Mouse (Mus musculus) lung, postnatal 14 days (tissue): ENCODE results near the gene Rbfox3.

Experiments
- DNase-seq: peaks from one replicate; pipeline ENCODE4 v3.0.0; 2021

Rbfox3 gene

GRCm38 (mm10) chr11:118878605-118879245 is 32.7 kb downstream of the Rbfox3 start:
- no peak for DNase-seq

GRCm38 (mm10) chr11:118875243-118875897 is 36.0 kb downstream of the Rbfox3 start:
- DNase-seq = no peak

- DNase-seq = no peak
Measured at GRCm38 (mm10) chr11:118874487-118875095, 36.8 kb downstream of the Rbfox3 start.

- DNase-seq = no peak
Measured at GRCm38 (mm10) chr11:118874022-118874421, 37.4 kb downstream of the Rbfox3 start.

GRCm38 (mm10) chr11:118871527-118871926 is 39.9 kb downstream of the Rbfox3 start:
- DNase-seq = no peak

GRCm38 (mm10) chr11:118863360-118863759 is 48.0 kb downstream of the Rbfox3 start:
- no peak for DNase-seq

GRCm38 (mm10) chr11:118861801-118862431 is 49.5 kb downstream of the Rbfox3 start:
- no peak for DNase-seq

GRCm38 (mm10) chr11:118861246-118861645 is 50.2 kb downstream of the Rbfox3 start:
- no peak for DNase-seq

- no peak for DNase-seq
Measured at GRCm38 (mm10) chr11:118860812-118861211, 50.6 kb downstream of the Rbfox3 start.

GRCm38 (mm10) chr11:118859839-118860238 is 51.6 kb downstream of the Rbfox3 start:
- DNase-seq = no peak

GRCm38 (mm10) chr11:118858305-118858704 is 53.1 kb downstream of the Rbfox3 start:
- DNase-seq = no peak

- no peak for DNase-seq
Measured at GRCm38 (mm10) chr11:118851391-118851790, 60.0 kb downstream of the Rbfox3 start.

GRCm38 (mm10) chr11:118847986-118848385 is 63.4 kb downstream of the Rbfox3 start:
- DNase-seq = no peak

GRCm38 (mm10) chr11:118840992-118841391 is 70.4 kb downstream of the Rbfox3 start:
- DNase-seq = no peak

- DNase-seq = no peak
Measured at GRCm38 (mm10) chr11:118838167-118838566, 73.2 kb downstream of the Rbfox3 start.

GRCm38 (mm10) chr11:118836889-118837288 is 74.5 kb downstream of the Rbfox3 start:
- no peak for DNase-seq

- DNase-seq = no peak
Measured at GRCm38 (mm10) chr11:118832793-118833481, 78.5 kb downstream of the Rbfox3 start.

- DNase-seq = no peak
Measured at GRCm38 (mm10) chr11:118831730-118832129, 79.7 kb downstream of the Rbfox3 start.

- no peak for DNase-seq
Measured at GRCm38 (mm10) chr11:118825280-118826094, 85.9 kb downstream of the Rbfox3 start.

- DNase-seq = peak; percentile 1
Measured at GRCm38 (mm10) chr11:118821353-118821752, 90.0 kb downstream of the Rbfox3 start.

GRCm38 (mm10) chr11:118818528-118818927 is 92.9 kb downstream of the Rbfox3 start:
- DNase-seq = no peak

GRCm38 (mm10) chr11:118815118-118815517 is 96.3 kb downstream of the Rbfox3 start:
- DNase-seq = no peak
